Mouse (Mus musculus) liver, adult 2 months (tissue): ENCODE data around the gene Renbp.

Experiments used
- CTCF ChIP-seq: fragments of 200-500 bp; IDR thresholded peaks from 2 replicates; pipeline ENCODE4 v1.5.1; 2011; ENCODE audit warnings: low read depth, low read length, control low read depth
- POLR2A ChIP-seq: fragments of 200-500 bp; IDR thresholded peaks from 2 replicates; pipeline ENCODE4 v1.6.1; 2011; ENCODE audit warnings: low read length, control low read depth; ENCODE audit not compliant: insufficient read depth; ENCODE audit errors: extremely low read depth

DNA sequence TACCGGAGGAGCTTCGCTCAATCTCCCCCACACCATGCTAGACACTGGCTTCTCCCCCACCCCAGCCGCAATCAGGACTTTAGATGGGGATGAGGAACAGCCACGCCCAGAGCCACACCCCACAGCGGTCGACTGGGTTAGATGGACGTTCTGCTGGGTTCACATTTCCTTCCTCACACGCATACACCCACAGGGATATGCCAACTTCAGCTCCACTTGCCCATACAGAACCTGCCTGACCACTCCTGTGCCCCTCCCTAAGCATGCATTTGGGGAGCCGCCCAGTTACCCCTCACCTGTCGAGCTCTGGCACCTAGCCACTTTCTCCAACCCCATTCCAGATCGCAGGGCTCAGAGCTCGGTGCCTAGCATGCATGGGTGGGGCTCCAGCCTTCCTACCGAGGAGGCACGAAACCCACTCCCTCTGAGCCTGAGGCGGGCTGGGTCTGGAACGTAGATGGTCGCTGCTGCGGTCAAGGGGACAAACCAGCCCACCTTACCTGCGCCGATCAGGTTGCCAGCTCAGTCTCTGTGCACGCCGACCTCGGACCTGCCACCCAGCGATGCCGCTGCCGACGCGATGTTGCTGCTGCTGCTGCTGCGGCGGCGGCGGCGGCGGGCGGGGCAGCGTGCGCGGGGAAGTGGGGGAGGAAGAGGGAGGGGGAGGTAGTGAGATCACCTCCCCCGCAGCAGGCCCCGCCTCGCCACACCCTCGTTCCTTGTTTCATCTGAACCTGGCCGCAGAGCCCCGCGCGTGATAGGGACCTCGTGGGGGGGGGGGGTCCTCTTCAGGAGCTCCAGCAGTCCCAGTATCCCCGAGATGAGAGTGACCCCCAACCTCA lies 50.2 kb downstream of the Renbp start:
- TF ChIP-seq CTCF (no peak), POLR2A (no peak)
